Mouse (Mus musculus) gastrocnemius, postnatal 10 days (tissue): Measurements from ENCODE around the gene Rnf38. TPM values are rescaled to one million over a fixed set of nuclear protein-coding genes. Genes with fewer than 3 reads are reported as not detected.

Experiments
- DNase-seq: peaks from one replicate; pipeline ENCODE4 v3.0.0; 2021; ENCODE audit warnings: mixed read lengths
- long read RNA-seq, 2 experiments: library from polyadenylated mRNA; stranded (forward); transcript quantifications; one replicate each; pipeline ENCODE4 v2.0.0; 2021
- total RNA-seq, 2 experiments: library from RNA; stranded (reverse); gene quantifications; 2 replicates each; pipeline ENCODE4 v1.2.3; 2021

Rnf38 gene
- total RNA-seq = 10 to 100 TPM; 18.8 to 27.7 TPM
- long read RNA-seq, experiment 1, partial matches to known transcripts = 2 of 9 reads
- long read RNA-seq, experiment 1, other reads (novel, unspliced or antisense) = 7 of 9 reads
- long read RNA-seq, experiment 2, partial matches to known transcripts = 1 of 3 reads
- long read RNA-seq, experiment 2, other reads (novel, unspliced or antisense) = 2 of 3 reads

DNA sequence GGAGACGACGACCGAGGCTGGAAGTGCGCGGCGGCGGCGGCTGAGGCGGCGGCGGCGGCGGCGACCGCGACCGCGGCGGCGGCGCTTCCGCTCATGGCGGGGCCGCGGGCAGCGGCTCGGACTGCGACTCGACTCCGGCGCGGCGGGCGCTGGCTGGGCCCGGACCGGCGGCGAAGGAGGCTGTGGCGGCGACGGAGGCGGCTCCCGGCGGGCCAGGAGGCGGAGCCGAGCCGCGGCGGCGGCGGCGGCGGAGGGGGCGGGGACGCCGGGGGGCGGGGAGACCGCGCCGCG is at the start of gene Rnf38:
Gene Rnf38 (minus strand): TSS at position 77 of the 291 bp plus-strand sequence.
- no peak for DNase-seq

GRCm38 (mm10) chr4:44281597-44282265 is 48.1 kb upstream of the Rnf38 start:
- DNase-seq = no peak

DNA sequence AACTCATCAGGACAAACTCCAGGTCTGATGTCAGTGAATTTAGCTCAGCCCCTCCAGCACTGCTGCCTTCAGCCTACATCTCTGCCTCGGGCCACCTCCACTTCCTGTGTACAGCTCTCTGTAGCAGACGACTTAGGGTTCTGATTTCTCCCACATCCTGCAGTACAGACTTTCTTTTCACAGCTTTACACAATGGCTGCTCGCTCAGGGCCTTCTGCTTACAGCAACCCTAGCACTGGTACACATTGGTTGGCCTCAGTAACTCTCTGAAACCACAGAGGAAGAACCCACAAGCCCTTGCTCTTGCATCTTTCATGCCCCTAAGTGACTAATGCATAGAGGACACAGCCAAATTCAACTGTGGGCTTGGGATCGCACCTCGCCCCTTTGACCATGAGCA is 37.5 kb upstream of the Rnf38 start:
- no peak for DNase-seq

- no peak for DNase-seq
Measured at GRCm38 (mm10) chr4:44269376-44269817, 35.8 kb upstream of the Rnf38 start.

DNA sequence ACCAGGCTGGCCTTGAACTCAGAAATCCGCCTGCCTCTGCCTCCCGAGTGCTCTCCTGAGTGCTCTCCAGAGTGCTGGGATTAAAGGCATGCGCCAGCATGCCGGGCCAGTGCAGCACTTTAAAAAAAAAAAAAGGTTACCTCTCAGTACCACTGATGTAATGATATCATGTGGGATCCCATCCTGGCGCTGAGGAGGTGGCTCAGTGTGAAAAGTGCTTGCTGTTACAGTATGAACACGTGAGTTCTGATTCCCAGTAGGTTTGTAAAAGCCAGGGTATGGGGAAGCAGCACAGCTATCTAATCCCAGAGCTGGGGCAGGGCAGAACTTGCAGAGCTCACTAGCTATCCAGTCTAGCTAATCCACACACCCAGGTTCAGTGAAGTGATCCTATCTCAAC is 33.8 kb upstream of the Rnf38 start:
- DNase-seq = no peak

- DNase-seq = no peak
Measured at GRCm38 (mm10) chr4:44265500-44265899, 31.9 kb upstream of the Rnf38 start.

DNA sequence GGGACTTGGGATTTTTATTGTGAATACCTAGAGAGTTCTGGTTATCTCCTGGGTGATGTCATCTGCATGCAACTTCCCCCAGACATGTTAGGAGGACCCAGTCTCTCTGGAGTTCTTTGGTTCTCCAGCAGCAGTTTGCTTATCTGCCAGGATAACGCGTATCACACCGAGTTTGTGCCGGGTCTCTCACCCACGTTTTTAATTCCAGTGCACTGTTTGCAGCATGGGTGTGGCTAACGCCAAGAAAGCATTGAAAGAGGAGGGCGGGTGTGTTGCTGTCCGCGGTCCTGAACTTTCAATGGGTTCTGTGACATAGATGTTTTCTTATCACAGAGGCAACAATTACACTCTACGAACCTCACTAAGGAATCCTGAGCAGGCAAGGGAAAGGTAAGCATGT is 26.7 kb upstream of the Rnf38 start:
- peak; percentile 56 for DNase-seq

DNA sequence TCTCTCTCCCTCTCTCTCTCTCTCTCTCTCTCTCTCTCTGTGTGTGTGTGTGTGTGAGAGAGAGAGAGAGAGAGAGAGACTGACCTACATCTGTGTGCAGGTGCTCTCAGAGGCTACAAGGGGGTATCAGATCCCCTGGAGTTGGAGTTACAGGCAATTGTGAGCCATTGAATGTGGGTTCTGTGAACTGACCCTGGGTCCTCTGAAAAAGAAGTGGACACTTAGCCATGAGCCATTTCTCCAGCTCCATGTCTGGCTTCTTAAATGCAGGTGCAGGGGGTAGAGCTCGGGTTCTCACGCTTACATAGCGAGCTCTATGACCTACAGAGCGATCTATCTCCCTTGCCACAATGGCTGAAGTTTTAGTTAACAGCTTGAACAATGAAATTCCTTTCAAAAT is 25.5 kb upstream of the Rnf38 start:
- no peak for DNase-seq

DNA sequence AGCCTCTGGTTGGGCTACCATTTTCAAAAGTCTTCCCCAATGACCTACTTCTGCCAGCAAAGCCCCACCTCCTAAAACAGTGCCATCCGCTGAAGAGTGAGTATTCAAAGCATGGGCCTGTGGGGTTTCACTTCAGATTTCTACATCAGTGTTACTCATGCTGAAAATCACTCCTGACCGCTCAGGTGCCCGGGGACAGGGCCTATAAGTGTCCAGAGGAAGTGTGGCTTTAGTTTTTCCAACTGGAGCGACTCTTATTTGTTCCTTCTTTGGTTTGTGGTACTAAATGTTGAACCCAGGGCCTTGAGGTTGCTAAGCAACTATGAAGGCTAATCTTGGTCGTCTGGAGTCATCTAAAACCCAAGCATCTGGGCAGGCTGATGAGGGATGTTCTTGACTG is 21.0 kb upstream of the Rnf38 start:
- DNase-seq = no peak

- no peak for DNase-seq
Measured at GRCm38 (mm10) chr4:44253191-44253590, 19.6 kb upstream of the Rnf38 start.

DNA sequence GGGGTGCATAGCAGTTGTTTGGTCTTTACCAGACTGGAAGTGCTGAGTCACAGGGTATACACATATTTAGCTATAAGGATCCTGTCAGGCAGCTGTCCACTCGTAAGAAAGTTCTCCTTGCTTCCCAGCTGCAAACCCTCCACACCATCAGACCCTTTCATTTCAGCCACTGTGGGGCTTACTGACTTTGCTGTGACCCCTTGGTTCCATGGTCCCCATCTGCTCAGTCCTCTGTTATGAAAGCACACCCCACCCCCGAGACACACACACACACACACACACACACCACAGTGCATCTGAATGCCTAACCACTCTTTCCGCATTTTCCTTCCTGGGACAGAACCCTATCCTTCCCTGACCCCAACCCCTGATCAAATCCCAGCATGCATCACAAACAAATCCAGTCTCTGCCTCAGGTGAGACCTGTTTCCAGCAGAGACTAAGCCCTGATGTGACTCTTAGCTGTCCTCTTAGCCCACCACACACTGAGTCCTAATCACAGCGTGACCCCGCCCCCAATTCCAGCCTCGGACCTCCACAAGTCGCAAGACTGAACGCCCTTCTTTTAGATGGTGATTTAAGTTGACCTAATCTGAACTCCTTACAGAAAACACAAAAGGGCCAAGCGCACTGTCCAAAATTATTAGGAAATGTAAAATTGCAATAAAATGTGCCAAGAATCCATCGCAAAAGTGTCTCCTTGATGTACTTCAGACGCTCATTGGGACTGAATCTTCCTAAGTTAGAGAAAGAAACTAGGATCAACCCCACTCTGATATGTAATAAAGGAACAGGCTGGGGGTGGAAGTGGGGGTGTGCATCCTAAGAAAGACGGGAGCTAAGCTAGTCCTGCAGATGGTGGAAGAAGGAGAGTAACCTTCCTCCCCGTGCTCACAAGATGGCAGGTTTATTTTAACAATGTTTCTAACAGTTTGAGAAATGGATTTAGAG is 18.7 kb upstream of the Rnf38 start:
- DNase-seq = no peak

DNA sequence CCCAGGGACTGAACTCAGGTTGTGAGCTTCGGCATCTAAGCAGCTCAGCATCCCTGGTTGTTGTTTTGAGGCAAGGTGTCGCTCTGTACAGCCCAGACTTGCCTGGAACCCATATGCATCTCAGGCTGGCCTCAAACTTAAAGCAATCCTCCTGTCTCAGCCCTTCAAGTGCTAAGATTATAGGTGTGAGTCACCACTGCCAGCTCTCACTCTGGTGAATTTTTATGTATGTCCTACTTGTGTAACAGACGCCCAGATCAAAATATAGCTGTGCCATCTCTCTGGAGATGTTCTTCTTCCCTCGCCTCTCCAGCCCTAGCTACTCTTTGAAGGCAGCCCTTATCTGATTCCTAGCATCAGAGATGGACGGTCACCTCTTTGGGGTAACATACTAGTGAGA is 17.9 kb upstream of the Rnf38 start:
- no peak for DNase-seq

- DNase-seq = no peak
Measured at GRCm38 (mm10) chr4:44249705-44250104, 16.1 kb upstream of the Rnf38 start.

DNA sequence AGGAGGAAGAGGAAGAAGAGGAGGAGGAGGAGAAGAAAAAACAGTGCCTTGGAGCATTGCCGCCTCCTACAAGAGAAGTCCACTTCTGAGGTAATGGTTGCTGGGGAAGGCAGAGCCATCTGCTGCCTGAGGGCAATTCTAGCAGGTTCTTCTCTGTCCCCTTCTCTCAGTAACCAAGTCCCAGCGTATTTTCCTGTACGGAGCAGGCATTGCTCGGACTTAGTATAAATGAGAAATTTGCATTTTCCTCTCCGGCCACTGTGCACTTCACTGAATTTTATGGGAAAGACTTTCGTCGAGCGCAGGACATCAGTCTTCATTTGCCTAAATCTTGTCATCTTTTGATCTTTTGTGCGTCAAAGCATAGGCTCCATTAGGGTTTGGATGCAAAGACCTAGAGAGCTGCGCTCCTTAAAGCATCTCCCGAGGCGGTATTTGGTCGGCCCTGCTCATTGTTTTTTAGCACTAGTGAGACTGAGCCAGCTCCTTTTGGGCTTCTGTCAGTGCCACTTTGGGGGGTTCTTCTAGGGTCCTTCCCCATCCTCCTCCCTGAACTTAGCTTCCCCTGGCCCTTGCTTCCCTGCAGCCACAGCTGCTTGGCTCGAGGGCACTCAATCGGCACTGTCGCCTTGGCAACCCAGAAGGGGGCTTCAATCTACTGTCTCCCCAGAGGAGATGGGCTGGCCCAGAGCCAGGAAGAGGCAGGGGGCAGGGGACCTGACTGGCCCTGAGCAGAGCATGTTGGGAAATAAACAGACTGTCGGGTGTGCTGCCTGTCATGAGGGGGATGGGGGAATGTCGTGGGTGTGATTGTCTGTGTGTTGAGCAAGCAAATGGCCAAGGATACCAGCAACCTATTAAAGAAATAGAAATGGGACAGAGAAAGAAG is 13.7 kb upstream of the Rnf38 start:
- DNase-seq = no peak

- DNase-seq = no peak
Measured at GRCm38 (mm10) chr4:44246285-44246684, 12.7 kb upstream of the Rnf38 start.

DNA sequence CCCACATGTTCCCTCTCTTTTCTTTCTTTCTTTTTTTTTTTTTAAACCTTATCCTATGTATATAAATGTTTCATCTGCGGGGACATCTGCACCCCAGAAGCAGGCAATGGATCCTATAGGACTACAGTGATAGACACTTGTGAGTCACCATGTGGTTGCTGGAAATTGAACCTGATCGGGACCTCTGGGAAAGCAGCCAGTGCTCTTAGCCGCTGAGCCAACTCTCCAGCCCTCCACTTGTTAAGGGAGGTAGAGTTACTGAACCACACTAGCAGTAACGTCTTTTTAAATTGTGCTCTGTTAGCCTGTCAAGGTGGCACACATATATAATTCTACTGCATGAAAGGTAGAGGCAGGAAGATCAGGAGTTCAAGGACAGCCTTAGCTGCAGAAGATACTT is 8.0 kb upstream of the Rnf38 start:
- DNase-seq = no peak

GRCm38 (mm10) chr4:44235946-44236345 is 2.4 kb upstream of the Rnf38 start:
- DNase-seq = no peak

- peak; percentile 92 for DNase-seq
Measured at GRCm38 (mm10) chr4:44234004-44234866, 646 bp upstream of the Rnf38 start.

GRCm38 (mm10) chr4:44232771-44233712 is 547 bp downstream of the Rnf38 start:
- DNase-seq = peak; percentile 52

- DNase-seq = no peak
Measured at GRCm38 (mm10) chr4:44225128-44225527, 8.5 kb downstream of the Rnf38 start.
